Mouse (Mus musculus) embryonic facial prominence, embryonic 12.5 days (tissue): ENCODE data around the gene Fam189a1. TPM values are rescaled to one million over a fixed set of nuclear protein-coding genes. Genes with fewer than 3 reads are reported as not detected.

Experiments used
- ATAC-seq: fragments of 200-750 bp; cut with Nextera tagmentation; 2 replicates; pipeline ENCODE4 v1.8.0; 2017; ENCODE audit not compliant: insufficient number of reproducible peaks, insufficient read depth, low FRiP score, low TSS enrichment
- H3K27ac ChIP-seq: fragments of 300-500 bp; sonication (generic); 2 replicates; pipeline ENCODE4 v1.5.1; 2016; ENCODE audit warnings: mild to moderate bottlenecking
- H3K27me3 ChIP-seq: fragments of 300-500 bp; sonication (generic); 2 replicates; pipeline ENCODE4 v1.6.1; 2016; ENCODE audit warnings: mild to moderate bottlenecking, moderate library complexity
- H3K36me3 ChIP-seq: fragments of 300-500 bp; sonication (generic); 2 replicates; pipeline ENCODE4 v1.6.1; 2016; ENCODE audit warnings: mild to moderate bottlenecking
- H3K4me1 ChIP-seq: fragments of 300-500 bp; sonication (generic); 2 replicates; pipeline ENCODE4 v1.6.1; 2016
- H3K4me2 ChIP-seq: fragments of 300-500 bp; sonication (generic); replicated peaks from 2 replicates; pipeline ENCODE4 v1.6.1; 2016; ENCODE audit warnings: mild to moderate bottlenecking, moderate library complexity
- H3K4me3 ChIP-seq: fragments of 300-500 bp; sonication (generic); 2 replicates; pipeline ENCODE4 v1.5.1; 2016; ENCODE audit warnings: mild to moderate bottlenecking
- H3K9ac ChIP-seq: fragments of 300-500 bp; sonication (generic); 2 replicates; pipeline ENCODE4 v1.6.1; 2016; ENCODE audit warnings: mild to moderate bottlenecking, moderate library complexity
- H3K9me3 ChIP-seq: fragments of 300-500 bp; sonication (generic); 2 replicates; pipeline ENCODE4 v1.6.1; 2016; ENCODE audit warnings: mild to moderate bottlenecking, moderate library complexity
- WGBS: fragments of 180-500 bp; shearing (Covaris S2); methylation state at CpG from one replicate; pipeline ENCODE4 v1.1.7; 2016; 5-methylcytosine and 5-hydroxymethylcytosine counted together
- polyA plus RNA-seq: library from polyadenylated mRNA; unstranded; fragments of >200 nt; fragmentation: Nextera tagmentation; extraction: Ambion mirVana; gene quantifications from 2 replicates; pipeline ENCODE4 v1.2.1, GENCODE M21; 2016

Gene Fam189a1
- polyA plus RNA-seq, 1 experiment from 2014 or later: 2.9 TPM

DNA sequence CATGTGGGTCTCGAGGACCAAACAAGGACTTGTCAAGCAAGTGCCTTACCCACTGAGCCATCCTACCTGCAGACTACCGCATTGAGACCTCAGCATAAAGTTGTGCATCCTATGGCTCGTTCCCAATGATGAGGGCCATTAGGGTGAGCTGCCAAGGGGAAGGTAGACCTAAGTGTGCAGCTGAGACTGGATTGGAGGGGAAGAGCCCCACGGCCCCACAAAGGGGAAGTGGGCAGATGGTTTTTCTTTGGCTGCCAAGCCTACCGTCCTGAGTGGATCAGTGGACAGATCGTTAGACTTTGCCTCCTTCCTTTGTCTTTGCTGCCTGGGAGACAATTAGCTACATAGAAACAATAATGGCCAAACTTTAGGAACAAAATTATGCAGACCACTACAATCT is 259.8 kb downstream of the Fam189a1 start:
- no peaks in the 10 kb centered on the region for H3K27me3 ChIP-seq
- ATAC-seq: no peak
- 88% methylated on average over 6 of the region's 6 CpGs for WGBS
- no peak overlapping the region for H3K4me3 ChIP-seq
- no peak overlapping the region for H3K9ac ChIP-seq
- no peak overlapping the region for H3K4me2 ChIP-seq
- no peaks in the 10 kb centered on the region for H3K9me3 ChIP-seq
- H3K27ac ChIP-seq: no peak overlapping the region
- no peaks in the 10 kb centered on the region for H3K36me3 ChIP-seq
- H3K4me1 ChIP-seq: no peaks in the 10 kb centered on the region

DNA sequence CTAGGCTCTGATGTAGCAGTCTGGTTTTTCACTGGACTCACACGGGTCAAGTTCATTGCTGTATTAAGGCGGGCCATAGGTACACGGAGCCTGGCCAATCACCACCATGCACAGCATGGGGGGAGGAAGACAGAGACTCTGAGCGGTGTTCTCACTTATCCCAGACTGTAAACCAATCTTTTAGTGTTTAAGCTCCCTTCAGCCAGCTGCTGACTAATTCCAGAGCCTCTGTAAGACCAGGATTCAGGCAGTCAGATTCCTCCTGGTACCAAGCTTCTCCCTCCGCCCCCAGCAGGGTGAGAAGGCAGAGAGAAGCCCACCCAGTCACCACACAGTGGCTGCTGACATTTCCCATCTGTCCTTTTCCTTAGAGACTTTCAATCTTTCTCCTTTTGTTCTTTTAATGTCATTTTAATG is 260.7 kb downstream of the Fam189a1 start:
- 35% methylated on average over 5 of the region's 5 CpGs for WGBS
- Histone ChIP-seq H3K27ac (0 out of 2 replicates have a peak overlapping the region, but pooled peaks have one; percentile 46), H3K36me3 (no peaks in the 10 kb centered on the region), H3K4me3 (no peak overlapping the region), H3K27me3 (no peaks in the 10 kb centered on the region), H3K4me1 (no peaks in the 10 kb centered on the region), H3K9ac (no peak overlapping the region), H3K4me2 (no peak overlapping the region), H3K9me3 (no peaks in the 10 kb centered on the region)
- 0 out of 2 replicates have a peak, but pooled peaks have one; percentile 62 for ATAC-seq

DNA sequence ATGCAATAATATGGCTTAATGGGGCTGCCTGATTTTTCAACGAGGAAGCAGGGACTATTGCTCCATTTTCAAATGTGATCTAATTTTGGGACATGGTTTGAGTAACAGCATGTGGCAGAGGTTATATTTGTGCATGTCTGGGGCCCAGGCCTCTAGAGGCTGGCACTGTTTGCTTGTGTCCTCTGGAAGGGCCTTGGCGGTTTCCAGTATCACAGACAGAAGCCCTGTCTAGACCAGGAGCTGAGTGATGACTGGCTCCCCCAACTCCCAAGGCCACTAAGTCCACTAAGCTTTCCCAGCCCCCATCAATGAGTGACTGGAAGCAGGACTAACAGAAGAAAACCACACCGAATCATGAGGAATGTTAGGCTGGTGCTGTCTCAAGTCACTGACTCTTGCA is 265.2 kb downstream of the Fam189a1 start:
- no peak overlapping the region for H3K4me2 ChIP-seq
- no peak overlapping the region for H3K9ac ChIP-seq
- no peak overlapping the region for H3K27ac ChIP-seq
- H3K36me3 ChIP-seq: no peaks in the 10 kb centered on the region
- no peaks in the 10 kb centered on the region for H3K4me1 ChIP-seq
- H3K27me3 ChIP-seq: no peaks in the 10 kb centered on the region
- no peaks in the 10 kb centered on the region for H3K9me3 ChIP-seq
- H3K4me3 ChIP-seq: no peak overlapping the region
- WGBS: 58% methylated on average over 3 of the region's 3 CpGs
- peak; percentile 59; the same call in 1 of the 2 replicates for ATAC-seq

DNA sequence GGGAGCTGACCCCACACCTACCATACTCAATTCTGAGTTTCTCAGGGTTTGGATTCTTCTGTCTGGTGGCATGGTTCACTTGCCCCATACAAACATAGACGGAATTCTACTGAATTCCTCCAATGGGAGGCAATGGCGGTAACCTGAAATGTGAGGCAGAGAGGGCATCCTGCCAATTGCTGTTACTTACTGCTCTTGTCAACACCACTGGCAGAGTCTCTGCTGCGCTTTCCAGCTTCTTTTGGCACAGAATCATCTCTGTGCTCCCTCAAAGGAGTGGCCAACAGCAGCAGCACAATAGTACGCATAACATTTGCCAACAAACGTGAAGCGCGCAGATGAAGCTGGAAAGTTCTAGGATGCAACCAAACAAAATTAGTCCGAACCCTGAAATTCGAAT is 266.5 kb downstream of the Fam189a1 start:
- no peaks in the 10 kb centered on the region for H3K27me3 ChIP-seq
- no peaks in the 10 kb centered on the region for H3K9me3 ChIP-seq
- H3K27ac ChIP-seq: no peak overlapping the region
- H3K4me1 ChIP-seq: no peaks in the 10 kb centered on the region
- H3K36me3 ChIP-seq: no peaks in the 10 kb centered on the region
- no peak for ATAC-seq
- H3K4me3 ChIP-seq: no peak overlapping the region
- no peak overlapping the region for H3K4me2 ChIP-seq
- H3K9ac ChIP-seq: no peak overlapping the region
- 88% methylated on average over 9 of the region's 9 CpGs for WGBS

DNA sequence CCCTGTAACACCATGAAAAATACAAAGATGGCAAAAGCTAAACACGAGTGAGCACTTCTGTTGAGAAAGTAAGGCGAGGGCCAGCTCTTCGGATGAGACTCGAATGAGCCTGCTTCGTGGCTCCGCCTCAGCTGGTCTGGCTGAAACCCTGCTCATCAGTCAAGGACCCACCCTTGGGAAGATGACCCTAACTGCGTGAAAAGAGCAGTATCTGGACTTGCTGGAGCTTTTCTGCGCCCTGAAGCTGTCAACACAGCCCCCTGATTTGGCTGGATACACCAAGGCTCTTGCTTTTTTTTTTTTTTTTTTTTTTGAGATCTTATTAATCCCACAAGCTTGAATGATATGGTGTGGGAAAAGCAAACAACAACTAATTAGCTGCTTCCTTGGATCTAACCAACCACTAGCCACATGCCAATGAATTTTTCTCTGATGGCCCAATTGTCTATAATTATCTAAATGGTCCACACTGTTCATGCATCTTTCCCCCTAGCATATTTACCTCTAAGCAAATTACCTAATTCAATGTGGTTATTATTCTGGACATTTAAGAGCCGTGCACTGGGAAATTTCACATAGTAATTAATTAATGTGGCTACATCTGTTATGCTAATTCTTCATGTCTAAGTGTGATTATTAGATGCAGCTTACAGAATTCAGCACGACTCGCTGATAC is 272.0 kb downstream of the Fam189a1 start:
- Histone ChIP-seq H3K9me3 (no peaks in the 10 kb centered on the region), H3K27ac (no peak overlapping the region), H3K4me3 (no peak overlapping the region), H3K27me3 (no peaks in the 10 kb centered on the region), H3K9ac (no peak overlapping the region), H3K36me3 (no peaks in the 10 kb centered on the region), H3K4me2 (no peak overlapping the region), H3K4me1 (no peaks in the 10 kb centered on the region)
- ATAC-seq: no peak
- WGBS: 65% methylated on average over 11 of the region's 11 CpGs

DNA sequence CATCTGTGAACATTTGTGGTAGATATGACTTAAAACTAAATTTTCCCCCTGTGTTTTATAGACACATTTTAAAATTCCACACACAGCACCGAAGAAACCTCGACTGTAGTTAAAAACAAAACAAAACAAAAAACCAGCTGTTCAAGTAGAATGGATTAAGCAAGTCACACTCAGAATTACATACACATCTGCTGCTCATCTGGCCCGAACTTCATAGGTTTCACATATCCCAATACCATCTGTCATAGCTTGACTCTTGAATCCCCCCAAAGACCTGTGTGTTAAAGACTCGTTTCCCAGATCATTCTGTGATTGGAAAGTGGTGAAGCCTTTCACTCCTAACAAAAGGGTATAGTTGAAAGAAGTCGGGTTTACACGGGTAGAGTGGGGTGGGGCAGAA is 274.1 kb downstream of the Fam189a1 start:
- no peaks in the 10 kb centered on the region for H3K36me3 ChIP-seq
- no peak overlapping the region for H3K4me3 ChIP-seq
- H3K9ac ChIP-seq: no peak overlapping the region
- no peak for ATAC-seq
- H3K4me2 ChIP-seq: no peak overlapping the region
- H3K27ac ChIP-seq: no peak overlapping the region
- 57% methylated on average over 6 of the region's 6 CpGs for WGBS
- H3K27me3 ChIP-seq: no peaks in the 10 kb centered on the region
- H3K9me3 ChIP-seq: no peaks in the 10 kb centered on the region
- no peaks in the 10 kb centered on the region for H3K4me1 ChIP-seq

DNA sequence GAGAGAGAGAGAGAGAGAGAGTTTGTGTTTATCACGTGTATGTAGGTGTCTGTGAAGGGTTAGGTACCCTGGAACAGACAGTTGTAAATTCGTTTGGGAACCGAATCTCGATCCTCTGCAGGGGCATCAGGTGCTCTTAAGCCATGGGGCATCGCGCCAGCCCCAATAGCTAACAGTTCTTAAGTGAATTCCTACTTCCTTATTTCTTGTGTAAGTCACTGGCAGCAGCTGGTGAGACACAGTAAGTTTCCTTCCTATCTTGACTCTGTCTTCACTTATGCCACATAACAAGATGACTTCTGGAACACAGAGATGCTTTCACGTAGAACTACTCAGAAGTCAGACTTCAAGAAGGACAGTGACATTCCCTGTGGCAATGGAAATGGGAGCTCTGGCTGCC is 275.0 kb downstream of the Fam189a1 start:
- Histone ChIP-seq H3K4me3 (no peak overlapping the region), H3K9me3 (no peaks in the 10 kb centered on the region), H3K4me1 (no peaks in the 10 kb centered on the region), H3K27ac (no peak overlapping the region), H3K27me3 (no peaks in the 10 kb centered on the region), H3K9ac (no peak overlapping the region), H3K4me2 (no peak overlapping the region), H3K36me3 (no peaks in the 10 kb centered on the region)
- 77% methylated on average over 7 of the region's 7 CpGs for WGBS
- no peak for ATAC-seq

DNA sequence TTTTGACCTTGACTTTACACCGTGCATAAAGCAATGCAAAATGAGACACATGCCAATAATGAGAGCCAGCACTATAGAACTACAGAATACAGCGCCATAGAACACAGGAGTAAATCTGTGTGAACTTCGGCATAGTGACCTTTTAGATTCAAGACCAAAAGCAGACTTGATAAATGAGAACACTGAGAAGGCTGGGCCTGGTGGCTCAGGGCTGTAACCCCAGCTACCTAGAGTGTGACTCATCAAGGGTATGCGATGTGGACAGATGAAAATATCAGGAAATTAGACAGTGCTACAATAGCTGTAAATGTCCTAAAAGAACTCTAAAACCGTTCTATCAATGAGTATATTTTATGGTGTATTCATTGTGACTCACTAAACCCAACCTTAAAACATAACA is 276.0 kb downstream of the Fam189a1 start:
- no peak overlapping the region for H3K27ac ChIP-seq
- no peak overlapping the region for H3K4me3 ChIP-seq
- H3K9ac ChIP-seq: no peak overlapping the region
- no peak overlapping the region for H3K4me2 ChIP-seq
- no peaks in the 10 kb centered on the region for H3K36me3 ChIP-seq
- 63% methylated on average over 5 of the region's 5 CpGs for WGBS
- no peaks in the 10 kb centered on the region for H3K27me3 ChIP-seq
- H3K9me3 ChIP-seq: no peaks in the 10 kb centered on the region
- ATAC-seq: no peak
- H3K4me1 ChIP-seq: no peaks in the 10 kb centered on the region

DNA sequence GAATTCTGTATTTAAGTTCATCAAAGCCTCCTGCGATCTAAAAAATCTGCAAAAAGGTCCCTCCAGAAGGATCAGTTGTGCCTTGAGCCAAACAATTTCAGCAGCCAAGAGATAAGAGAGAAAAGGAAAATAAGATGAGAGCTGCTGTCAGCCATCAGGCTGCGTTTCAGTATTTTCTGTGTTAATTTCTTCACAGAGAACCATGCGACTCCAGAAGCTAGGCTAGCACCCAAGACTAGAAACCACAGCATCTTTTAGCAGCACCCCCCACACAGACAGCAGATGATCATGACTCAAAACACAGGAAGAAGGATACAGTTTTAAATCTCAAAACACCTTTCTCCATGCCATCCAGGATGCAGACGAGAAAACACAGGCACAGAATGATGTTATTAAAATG is 281.4 kb downstream of the Fam189a1 start:
- no peak for ATAC-seq
- no peaks in the 10 kb centered on the region for H3K27me3 ChIP-seq
- WGBS: 90% methylated on average over 4 of the region's 4 CpGs
- no peak overlapping the region for H3K9ac ChIP-seq
- H3K4me2 ChIP-seq: no peak overlapping the region
- peaks cover 12% of the 10 kb centered on the region for H3K4me1 ChIP-seq
- 0 out of 2 replicates have a peak, but pooled peaks cover 3% of the 10 kb centered on the region for H3K36me3 ChIP-seq
- H3K9me3 ChIP-seq: no peaks in the 10 kb centered on the region
- no peak overlapping the region for H3K27ac ChIP-seq
- H3K4me3 ChIP-seq: no peak overlapping the region

DNA sequence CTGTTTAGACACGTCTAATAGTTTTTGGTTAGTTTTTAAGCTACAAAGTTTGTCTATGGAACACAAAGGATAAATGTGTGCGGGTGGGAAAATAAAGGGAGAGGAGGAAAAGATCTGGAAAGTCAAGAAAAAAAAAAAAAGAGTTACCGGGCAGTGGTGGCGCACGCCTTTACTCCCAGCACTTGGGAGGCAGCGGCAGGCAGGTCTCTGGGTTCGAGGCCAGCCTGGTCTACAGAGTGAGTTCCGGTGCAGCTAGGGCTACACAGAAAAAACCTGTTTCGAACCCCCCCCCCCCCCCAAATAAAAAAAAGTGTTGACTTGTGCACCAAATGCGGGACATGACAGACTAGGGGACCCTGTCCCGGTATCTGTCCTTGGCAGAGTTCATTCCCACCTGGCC is 283.1 kb downstream of the Fam189a1 start:
- 0 out of 2 replicates have a peak, but pooled peaks have one; percentile 1 for ATAC-seq
- no peaks in the 10 kb centered on the region for H3K27me3 ChIP-seq
- H3K4me1 ChIP-seq: peaks cover 12% of the 10 kb centered on the region
- H3K9me3 ChIP-seq: no peaks in the 10 kb centered on the region
- H3K36me3 ChIP-seq: 0 out of 2 replicates have a peak, but pooled peaks cover 3% of the 10 kb centered on the region
- peak overlapping the region; percentile 88 for H3K4me2 ChIP-seq
- H3K9ac ChIP-seq: 0 out of 2 replicates have a peak overlapping the region, but pooled peaks have one; percentile 96
- WGBS: 42% methylated on average over 11 of the region's 11 CpGs
- peak overlapping the region; percentile 97; the same call in 1 of the 2 replicates for H3K27ac ChIP-seq
- H3K4me3 ChIP-seq: peak overlapping the region; percentile 89

DNA sequence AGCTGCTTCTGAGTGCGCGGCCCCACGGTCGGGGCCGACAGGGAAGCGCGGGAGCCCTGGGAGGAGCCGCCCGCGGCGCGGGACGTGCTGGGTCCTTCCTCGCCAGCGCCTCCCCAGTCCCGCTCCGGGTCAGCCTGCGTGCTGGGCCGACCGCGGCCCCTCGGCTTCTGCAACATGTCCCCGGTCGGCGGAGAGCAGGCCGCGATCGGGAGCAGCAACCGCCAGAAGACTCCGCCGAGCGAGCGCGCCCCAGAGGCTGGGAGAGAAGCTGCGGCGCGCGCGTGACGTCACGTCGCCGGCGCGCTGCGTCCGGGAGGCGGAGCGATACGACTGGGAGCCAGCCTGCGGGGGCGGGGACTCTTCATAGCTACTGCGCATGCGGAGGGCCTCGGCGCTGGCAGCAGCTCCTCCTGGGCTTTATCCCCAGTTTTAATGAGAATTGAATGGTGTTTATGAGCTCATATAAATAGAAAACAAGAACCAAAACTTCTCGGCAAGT is 283.6 kb downstream of the Fam189a1 start, which contains the start of gene Nsmce3:
Nsmce3 (minus strand) TSS at position 255 of the 499 bp plus-strand sequence.
- Histone ChIP-seq H3K27ac (peak within 1 kb of the TSS; percentile 97), H3K27me3 (no peaks in the 10 kb centered on the region), H3K4me1 (peaks cover 12% of the 10 kb centered on the region), H3K9me3 (no peaks in the 10 kb centered on the region), H3K9ac (peak within 1 kb of the TSS; percentile 96), H3K36me3 (0 out of 2 replicates have a peak, but pooled peaks cover 3% of the 10 kb centered on the region), H3K4me3 (peak within 1 kb of the TSS; percentile 89), H3K4me2 (peak within 1 kb of the TSS; percentile 88)
- ATAC-seq: peak; percentile 88
- WGBS: under 1% methylated on average over 57 of the region's 57 CpGs
